Mouse (Mus musculus) thymus, adult 18-20 months (tissue): Measurements from ENCODE around the gene Xrcc3.
A peak's percentile ranks its signal among the peaks of the same experiment; 100 is the strongest.

Experiments used
- DNase-seq, 2 experiments: peaks; one replicate each; pipeline ENCODE4 v3.0.0; 2022; ENCODE audit warnings: mixed read lengths in 2 of 2

Gene Xrcc3

DNA sequence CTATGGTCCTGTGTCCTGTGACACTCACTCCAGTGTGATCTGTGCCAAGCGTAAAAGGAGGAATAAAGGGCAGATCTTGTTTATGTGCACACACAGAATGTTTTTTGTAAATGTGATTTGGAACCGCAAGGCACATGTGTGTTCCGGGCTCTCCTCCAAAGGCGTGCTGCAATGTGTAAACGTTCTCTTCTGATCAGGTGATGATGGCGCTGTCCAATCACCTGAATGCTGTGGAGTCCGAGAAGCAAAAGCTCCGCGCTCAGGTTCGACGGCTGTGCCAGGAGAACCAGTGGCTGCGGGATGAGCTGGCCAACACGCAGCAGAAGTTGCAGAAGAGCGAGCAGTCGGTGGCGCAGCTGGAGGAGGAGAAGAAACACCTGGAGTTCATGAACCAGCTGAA is 39.5 kb downstream of the Xrcc3 start:
- no peak for DNase-seq

DNA sequence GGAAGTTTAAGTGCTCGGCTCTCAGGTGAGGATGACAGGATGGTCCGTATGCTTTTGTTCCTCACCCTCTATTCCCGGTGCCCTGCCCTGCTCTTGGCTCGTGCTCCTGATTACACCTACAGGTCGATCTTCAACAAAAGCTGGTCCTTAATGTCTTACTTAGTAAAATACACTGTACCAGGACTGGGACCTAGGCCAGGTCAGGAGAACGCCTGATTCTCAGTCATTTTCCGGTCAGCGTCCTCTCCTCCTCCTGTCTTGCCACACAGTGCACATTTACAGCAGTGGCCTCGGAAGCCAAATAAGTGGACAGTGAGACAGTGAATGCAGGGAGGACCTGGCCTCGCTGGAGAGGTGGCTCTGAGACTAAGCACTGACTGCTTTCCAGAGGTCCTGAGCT is 43.0 kb downstream of the Xrcc3 start:
- no peak for DNase-seq

DNA sequence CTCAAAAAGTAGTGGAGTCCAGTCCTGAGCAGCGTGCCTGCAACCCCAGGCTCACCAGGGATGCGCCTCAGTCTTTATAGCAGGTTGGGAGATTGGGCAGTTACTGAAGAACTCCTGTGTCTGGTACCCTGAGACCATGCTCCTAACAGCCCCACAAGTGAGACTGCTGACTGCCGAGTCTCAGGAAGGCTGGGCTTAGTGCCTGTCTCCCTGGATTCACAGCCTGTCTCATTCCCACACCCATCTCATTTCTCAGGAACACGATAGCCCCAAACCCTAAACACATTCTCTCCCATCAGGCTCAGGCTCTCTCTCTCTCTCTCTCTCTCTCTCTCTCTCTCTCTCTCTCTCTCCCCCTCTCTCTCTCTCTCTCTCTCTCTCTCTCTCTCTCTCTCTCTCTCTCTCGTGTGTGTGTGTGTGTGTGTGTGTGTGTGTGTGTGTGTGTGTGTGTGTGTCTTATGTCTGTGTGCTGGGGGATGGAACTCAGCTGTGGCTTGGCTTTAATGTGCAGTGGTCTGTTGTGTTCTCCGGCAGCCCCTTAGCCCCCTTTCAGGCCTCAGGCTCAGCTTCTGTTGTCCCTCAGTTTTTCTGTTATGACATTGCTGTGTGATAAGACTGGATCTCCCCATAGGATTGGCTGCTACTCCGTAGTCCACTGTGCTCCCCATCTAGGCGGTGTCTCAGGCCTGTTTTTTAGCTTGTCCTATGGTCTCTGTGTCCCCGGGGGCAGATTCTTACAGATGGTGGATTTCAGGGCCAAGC is 43.7 kb downstream of the Xrcc3 start:
- DNase-seq: no peak

DNA sequence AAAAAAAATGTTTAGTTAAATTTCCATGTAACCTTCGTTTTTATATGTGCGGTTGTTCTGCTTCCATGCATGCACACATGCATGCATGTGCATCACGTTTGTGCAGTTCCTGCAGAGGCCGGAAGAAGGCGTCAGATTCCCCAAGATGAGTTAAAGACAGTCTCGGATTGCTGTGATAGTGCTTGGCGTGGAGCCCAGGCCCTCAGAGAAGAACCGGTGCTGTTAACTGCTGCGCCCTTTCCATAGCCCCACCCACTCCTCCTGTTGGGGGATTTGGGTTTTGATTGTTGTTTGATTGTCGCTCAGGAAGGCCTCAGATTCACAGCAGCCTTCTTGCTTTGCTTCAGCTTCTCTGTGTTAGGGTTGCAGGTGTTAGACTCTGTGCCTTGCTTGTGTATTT is 44.4 kb downstream of the Xrcc3 start:
- no peak for DNase-seq

DNA sequence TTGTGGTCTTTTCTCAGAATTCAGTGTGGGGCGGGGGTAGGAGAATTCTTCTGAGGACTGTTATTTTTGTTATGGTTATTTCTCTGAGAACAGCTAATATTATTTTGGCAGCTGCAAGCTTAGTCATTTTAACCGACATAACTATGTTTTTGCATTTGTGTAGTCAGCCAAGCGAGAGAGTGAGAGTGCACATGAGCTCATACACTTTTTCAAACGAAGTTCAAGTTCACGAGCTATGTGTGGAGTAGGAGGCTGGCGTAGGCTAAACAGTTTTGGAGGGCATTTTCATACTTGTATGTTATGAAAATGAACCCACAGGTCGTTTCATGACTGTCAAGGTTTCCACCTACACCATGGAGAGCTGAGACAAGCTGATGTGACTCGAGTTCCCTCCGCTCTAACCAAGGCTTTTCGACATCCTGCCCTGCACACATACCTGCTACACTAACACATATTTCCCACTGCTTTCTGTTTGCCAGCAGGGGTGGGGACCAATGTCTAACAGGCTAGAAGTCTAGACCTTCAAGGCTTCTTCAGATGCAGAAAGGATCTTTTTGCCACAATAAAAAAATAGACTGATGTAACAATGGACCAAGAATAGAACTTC is 45.2 kb downstream of the Xrcc3 start:
- no peak for DNase-seq

DNA sequence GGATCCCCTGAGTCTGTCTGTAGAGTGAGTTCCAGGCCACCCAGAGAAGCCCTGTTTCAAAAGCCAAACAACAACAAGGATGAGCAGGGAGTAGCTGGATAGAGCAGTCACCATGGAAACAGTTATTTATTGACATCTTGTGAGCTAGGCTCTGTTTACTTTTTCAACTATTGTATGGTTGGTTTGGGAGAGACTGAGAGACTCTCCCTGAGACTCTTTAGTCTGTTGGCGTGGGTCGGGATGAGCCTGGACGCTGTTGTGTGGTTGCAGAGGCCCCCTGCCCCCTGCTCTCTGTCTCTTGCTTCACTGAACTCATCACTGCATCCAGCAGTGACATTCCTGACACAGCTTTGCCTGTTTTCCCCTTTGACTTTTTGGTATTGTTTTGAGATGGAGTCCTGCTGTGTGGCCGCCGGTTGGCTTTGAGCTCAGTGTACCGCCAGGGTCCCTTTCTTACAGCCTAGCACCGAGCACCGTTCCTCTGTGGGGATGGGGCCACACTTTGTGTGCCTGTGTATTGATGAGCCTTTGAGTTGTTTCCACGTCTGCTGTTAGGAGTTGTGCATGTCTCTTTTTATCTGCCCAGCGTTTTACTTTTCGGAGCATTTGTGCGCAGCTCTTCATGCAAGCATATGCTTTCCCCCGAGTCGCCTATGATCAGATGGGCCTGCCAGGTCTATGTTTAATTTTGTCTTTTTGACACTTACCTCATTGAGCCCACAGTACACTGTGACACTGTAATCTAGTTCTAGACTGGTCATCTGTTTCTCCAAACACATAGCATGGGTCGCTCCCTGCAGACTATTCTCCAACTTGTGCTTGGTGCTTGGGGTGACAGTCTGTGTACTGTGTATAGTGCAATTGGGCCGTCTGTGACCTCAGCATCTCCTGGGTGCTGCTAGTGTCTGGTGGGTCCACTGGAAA is 47.1 kb downstream of the Xrcc3 start:
- DNase-seq: no peak

DNA sequence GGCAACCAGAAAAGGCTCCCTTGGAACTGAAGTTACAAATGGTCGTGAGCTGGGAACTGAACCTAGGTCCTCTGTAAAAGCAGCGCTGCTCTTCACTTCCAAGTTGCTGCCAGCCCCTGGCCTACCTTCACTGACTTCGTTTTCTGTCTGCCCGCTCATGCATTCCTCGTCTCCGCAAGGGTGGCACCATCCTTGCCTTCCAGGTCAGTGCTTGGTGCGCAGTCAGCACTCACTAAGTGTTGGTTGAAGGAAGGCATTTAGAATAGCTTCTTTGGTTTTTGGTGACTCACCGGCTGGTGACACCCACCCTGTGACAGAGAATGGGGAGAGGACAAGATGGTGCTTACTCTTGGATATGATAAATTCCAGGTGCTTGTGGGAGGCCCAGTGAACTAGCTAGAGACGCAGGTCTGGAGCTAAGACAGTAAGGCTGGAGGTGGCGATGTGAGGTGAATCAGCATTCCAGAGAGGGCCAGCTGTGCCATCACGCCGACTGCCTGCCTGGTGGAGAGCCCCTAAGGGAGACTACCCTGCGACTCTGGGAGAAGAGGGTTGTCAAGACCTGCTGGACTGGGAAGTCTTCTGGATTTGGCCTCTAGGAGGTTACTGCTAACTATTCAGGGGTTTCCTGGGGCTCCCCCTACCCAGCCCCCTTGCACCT is 50.9 kb downstream of the Xrcc3 start:
- DNase-seq: no peak

DNA sequence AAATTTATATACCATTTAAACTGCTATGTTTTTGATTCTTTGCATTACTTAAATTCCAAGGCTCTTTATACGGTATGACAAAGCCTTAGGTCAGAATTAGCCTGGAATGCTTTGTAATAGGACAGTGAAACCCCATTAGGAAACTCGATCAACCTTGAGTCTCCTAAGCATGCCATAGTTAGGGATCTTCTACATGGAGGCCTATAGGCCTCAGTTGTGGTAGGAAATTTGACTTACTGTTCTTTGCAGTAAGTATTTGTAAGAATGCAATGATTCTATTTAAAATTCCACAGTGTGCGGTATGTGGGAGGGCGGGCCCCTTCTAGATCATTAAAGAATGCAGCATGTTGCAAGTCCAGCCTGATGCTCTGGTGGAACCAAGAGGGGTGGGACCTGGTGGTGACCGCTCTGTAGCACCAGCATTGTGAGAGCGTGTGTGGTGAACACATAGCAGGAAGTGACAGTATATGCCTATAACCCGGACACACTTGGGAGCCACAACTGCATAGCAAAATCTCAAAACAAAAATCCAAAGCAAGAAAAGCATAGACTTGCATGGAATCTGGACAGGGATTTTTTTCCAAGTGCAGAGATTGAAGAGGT is 53.3 kb downstream of the Xrcc3 start:
- no peak for DNase-seq

DNA sequence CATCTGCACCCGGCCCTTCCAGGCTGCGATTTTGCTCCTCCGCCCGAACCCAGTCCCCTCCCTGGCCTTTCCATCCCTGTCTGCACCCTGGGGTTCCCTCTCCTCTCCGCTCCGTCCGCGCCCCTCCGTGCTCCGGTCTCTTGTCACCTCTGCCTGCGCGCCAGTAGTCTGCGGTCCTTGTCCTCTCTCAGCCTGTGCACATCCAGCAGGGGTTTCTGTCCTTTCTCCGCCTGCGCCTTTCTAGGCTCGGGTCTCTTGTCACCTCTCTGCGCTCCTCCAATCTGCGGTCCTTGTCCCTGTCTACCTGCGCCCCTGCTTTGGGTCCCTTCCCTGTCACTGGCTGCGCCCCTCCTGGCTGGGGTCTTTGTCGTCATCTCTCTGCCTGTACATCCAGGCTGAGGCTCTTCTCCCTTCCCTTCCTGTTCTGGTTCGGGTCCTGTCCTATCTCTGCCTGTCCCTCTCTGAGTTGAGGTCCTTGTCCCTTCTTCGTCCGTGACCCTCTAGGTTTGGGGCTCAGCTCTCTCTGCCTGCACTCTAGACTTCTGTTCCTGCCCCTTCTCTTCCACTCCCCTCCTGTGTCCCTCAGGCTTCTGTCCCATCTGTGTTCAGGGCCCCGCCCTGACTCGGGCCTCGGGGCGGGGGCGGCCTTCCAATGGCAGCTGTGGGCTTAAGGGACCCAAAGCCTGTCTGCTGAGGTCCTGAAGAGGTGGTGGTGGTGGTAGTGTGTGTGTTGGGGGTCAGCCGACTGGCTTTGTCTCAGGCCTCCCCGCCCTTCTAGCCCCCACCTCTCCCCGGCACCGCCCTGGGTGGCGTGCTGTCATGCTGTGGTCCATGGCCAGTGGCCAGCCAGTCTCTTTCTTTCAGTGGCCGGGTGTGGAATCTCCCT is 54.3 kb downstream of the Xrcc3 start:
- DNase-seq: peak; percentile 32 to 38

DNA sequence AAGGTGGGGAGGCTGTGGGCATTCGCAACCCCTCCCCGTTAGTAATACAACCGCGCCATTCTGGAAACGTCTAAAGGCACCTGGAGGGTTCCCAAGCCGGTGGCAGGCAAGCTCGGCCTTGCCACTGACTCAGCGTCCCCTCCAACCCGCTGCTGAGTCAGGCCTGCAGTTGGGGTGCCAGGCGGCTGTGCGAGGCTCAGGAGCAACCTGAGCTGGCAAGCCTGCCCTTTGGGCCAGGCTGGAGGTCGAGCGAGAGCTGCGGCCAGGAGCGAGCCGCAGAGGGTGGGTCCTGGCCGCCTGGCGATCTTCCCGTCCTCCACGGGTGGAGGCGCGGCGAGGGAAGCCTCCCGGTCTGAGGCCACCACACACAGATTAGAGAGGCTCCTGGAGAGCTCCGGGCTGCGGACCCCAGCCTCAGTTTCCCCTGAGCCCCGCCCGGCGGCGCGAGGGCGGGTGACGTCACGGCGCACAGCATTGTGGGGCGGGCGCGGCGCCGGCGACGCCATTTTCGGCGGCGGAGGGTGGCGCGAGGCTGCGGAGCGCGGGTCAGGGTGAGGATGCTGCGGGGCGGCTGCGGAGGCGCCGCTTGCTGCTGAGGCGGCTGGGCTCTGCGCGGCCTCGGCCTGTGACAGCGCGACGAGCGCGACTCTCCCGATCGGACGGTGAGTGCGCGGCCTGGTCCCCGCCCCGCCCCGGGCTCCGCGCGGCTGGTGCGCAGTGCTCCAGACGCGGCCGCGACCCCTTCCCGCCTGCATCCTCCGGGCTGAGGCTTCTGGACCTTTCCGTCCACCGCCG is 55.1 kb downstream of the Xrcc3 start, which contains the start of gene Klc1:
Gene Klc1 (plus strand): TSS at position 469 of the 795 bp plus-strand sequence.
- DNase-seq: peak; percentile 52 to 57

DNA sequence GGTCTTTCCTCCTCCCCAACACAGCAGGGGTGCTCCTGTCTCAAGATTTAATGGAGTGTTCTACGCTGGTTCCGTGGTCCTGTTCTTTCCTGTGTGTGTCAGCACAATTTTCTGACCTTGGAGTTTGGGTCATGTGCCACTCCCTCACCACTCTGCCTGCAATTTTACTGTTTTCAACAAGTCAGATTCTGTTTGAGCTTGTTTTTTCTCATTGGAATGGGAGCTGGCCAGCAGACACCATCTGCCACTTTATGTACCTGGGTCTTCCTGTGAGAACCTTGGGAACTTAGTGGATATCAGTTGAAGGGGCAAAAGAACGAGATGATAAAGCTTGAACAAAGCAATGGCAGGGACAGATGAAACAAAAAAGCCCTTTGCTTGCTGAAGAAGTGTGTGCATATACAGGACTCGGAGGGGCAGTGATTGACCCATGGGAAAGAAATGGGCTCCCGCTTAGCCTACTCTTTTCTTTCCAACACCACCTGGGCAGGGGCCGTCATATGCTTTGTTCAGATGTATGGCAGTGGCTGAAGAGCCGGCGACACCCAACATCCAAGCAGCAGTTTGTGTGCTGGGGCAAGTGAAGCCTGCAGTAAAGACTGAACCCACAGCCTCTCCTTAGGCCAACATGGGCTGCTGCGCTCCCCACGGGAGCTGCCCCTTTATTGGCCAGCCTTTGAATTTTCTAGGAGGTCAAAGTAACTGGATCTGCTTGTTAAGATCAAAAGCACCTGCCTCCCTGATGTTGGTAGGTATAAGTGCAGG is 55.9 kb downstream of the Xrcc3 start:
- DNase-seq: no peak

DNA sequence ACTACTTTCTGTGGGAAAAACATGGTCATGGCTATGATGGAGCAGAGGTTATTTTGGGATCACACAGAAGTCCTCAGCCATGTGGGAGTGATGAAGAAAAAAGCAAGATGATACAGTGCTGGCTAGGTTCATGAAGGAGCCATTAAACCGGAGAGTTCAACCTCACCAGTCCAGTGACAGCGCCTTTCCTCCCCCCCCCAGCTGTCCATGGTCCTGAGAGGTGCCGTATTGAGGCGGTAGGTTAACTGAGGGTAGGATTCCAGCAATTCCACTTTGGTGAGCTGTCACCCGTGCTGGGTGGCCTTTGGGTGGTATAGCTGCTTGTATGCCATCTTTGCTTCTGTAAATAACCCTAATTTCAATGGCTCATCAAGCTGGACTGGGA is 57.0 kb downstream of the Xrcc3 start:
- DNase-seq: no peak

DNA sequence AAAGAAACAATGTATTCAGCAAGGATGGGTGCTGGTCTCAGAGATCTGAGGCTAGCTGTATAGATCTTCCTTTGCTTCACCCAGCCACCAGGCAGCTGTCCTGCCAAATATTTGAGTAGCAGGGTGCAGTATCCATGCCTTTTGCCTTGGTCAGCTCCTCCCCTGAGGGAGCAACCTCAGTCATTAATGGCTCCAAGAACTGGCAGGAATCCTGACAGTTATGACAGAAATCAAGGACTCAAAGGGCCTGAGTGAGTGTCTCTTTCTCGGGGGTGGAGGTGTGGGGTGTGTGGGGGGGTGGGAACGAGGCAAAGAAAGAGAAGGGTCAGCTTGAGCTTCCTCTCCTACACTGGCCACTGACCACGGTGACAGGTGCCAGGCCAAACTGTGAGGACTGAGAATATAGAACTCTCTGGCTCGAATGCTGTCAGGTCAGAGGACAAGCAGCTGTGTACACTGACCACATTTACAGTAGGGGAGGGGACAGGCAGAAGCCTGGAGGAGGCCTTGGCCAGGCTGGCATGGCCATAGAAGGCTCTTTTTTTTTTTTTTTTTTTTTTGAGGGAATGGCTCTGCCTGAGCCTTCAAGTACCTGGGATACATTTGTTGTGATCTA is 57.5 kb downstream of the Xrcc3 start:
- DNase-seq: no peak

DNA sequence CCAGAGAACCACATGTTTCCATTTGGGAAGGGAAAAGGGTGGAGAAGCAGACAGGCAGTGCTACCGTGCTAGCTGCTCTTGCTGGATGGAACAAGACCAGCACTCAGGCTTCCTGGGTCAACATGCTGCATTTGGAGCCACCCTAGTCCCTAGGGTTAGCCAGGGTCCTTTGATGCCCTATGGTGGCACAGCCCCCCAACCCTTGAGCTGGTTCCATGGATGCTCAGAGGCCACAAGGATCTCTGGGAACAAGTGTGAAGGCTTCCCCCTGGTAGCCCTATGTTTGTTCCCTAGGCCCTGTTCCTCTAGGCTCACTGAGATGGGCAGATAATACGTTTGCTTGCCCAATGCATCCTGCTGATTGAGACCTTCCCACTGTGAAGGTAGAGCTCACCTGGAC is 58.4 kb downstream of the Xrcc3 start:
- DNase-seq: no peak

DNA sequence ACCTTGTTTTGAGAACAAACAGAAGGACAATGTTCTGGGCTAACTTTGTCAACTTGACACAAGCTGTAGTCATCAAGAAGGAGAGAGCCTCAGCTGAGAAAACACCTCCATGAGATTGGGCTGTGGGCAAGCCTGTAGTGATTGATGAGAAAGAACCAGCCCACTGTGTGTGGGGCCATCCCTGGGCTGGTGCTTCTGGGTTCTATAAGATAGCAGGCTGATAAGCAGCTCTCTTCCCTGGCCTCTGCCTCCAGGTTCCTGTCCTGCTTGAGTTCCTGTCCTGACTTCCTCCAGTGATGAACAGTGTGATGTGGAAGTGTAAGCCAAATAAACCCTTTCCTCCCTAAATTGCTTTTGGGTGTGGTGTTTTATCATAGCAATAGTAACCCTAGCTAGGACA is 59.0 kb downstream of the Xrcc3 start:
- no peak for DNase-seq

DNA sequence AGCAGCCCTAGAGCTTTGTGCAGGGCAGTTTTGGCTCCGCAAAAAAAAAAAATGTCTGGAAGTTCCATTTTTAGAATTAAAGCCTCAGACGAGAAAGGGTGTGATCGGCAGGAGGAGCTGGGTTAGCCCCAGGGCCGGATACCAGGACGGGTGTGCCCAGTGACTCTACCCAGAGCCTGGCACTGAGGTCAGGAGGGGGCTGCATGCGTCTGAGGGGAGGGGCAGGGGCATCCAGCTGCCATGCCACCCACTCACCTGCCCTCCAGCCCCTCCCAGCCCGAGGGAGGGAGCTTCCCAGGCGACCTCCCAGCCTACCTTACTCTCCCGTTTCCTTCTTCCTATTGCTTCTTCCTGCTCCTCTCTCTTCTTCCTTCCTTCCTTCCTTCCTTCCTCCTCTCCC is 60.3 kb downstream of the Xrcc3 start:
- no peak for DNase-seq
